ENCODE assay signal across 8 mouse cellular contexts in the genomic region with DNA sequence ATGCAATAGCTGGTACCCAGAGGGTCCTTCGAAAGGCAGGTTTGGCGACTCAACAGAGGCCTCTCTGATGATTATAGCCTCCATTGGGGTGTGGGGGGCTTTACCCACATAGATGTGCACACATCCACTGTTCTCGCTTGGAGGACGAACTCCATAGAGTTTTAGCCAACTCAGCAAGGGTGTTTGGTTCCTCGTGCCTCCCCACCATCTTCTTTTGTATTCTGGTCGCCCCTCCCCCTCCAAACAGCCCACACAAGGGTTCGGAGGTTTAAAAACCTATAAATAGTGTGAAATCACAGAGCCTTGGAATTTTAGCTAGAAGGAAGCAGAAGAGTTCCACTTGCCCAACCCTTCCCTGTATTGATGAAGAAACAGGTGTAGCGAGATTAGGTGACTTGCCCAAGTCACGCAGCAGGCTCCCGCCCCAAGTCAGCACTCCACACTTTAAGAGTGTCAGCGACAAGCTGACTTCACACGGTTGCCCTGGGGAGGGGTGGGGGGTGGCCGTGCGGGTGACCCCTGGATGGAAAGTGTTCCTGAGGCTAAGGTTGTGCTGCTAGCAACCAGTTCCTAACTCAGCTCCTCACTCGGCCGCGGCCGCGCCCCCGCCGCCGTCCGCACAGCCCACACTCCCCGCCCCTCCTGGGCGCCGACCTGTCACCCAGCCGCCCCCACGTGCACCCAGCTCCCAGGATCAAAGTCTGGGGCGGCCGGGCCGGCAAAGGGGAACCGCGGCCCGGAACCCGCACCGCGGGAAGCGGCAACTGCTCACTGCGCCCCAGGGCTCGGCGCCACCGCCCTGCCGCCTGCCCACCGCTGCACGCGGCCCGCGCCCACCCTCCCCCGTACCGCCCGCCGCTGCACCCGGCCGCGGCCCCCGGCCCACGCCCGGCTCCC. TPM values are rescaled to one million over a fixed set of nuclear protein-coding genes. Genes with fewer than 3 reads are reported as not detected.
DNase-seq lines count a peak whose midpoint lies in the region; ATAC-seq and TF ChIP-seq lines count a peak whose summit lies in the region.

No protein-coding gene starts in this region.

- H3K9ac ChIP-seq in heart, adult 2 months (ENCODE audit: low read depth, low read length) = peak overlapping the region; percentile 75
- H3K9ac ChIP-seq in embryonic facial prominence, embryonic 11.5 days (replicated peaks; ENCODE audit: low read length) = peak overlapping the region; percentile 66
- peak overlapping the region; percentile 79 for H3K9ac ChIP-seq in hindbrain, embryonic 16.5 days (ENCODE audit: low read depth, low read length)
- H3K9ac ChIP-seq in liver, embryonic 13.5 days = peak overlapping the region; percentile 83

- H3K4me3 ChIP-seq in heart, adult 2 months = peak overlapping the region; percentile 78
- peak overlapping the region; percentile 92 for H3K4me3 ChIP-seq in embryonic facial prominence, embryonic 11.5 days (ENCODE audit: low read depth, low read length)
- peak overlapping the region; percentile 71 for H3K4me3 ChIP-seq in hindbrain, embryonic 16.5 days (ENCODE audit: low read length)
- peak overlapping the region; percentile 98 for H3K4me3 ChIP-seq in liver, embryonic 13.5 days (replicated peaks)
- peak overlapping the region; percentile 55 for H3K4me3 ChIP-seq in myocyte

- intact Hi-C loops in heart, adult 2 months (cut with DNase I) = loop anchor here (2.0 to 10.0 kb wide), 4 partner anchors 51 to 591 kb away; a partner anchor contains a TSS
- intact Hi-C loops in heart, postnatal 36 days (cut with DNase I) = loop anchor here (2.0 to 5.0 kb wide), 3 partner anchors 51 to 329 kb away; a partner anchor contains a TSS

- peaks cover 21% of the 10 kb centered on the region for H3K36me3 ChIP-seq in heart, adult 2 months (ENCODE audit: control insufficient read depth, insufficient read depth, low read length)
- H3K36me3 ChIP-seq in embryonic facial prominence, embryonic 11.5 days (replicated peaks; ENCODE audit: control insufficient read depth, insufficient read depth, low read depth, low read length) = peaks cover 3% of the 10 kb centered on the region; the same call in 1 of the 2 replicates
- 0 out of 2 replicates have a peak, but pooled peaks cover 2% of the 10 kb centered on the region for H3K36me3 ChIP-seq in hindbrain, embryonic 16.5 days (ENCODE audit: control insufficient read depth, insufficient read depth, low read length)
- peaks cover 26% of the 10 kb centered on the region for H3K36me3 ChIP-seq in liver, embryonic 13.5 days
- peaks cover 5% of the 10 kb centered on the region for H3K36me3 ChIP-seq in myocyte (ENCODE audit: control insufficient read depth, insufficient read depth)

- TF ChIP-seq EP300 in heart, adult 2 months (IDR thresholded peaks at IDR 0.05; ENCODE audit: insufficient read depth, low read depth, low read length) = no peak

- WGBS in heart, adult 2 months = 8% methylated on average over 54 of the region's 58 CpGs
- 3% methylated on average over 47 of the region's 58 CpGs for WGBS in embryonic facial prominence, embryonic 11.5 days
- 4% methylated on average over 46 of the region's 58 CpGs for WGBS in hindbrain, embryonic 16.5 days
- WGBS in liver, embryonic 13.5 days (ENCODE audit: insufficient replicate concordance) = 8% methylated on average over 42 of the region's 58 CpGs

- H3K27ac ChIP-seq in heart, adult 2 months = peak overlapping the region; percentile 76
- no peak overlapping the region for H3K27ac ChIP-seq in embryonic facial prominence, embryonic 11.5 days (replicated peaks; ENCODE audit: low read depth, low read length)
- peak overlapping the region; percentile 63; the same call in 1 of the 2 replicates for H3K27ac ChIP-seq in hindbrain, embryonic 16.5 days (ENCODE audit: low read depth, low read length)
- peak overlapping the region; percentile 85 for H3K27ac ChIP-seq in liver, embryonic 13.5 days

- ATAC-seq in embryonic facial prominence, embryonic 11.5 days (replicated peaks; ENCODE audit: insufficient number of reproducible peaks, low FRiP score, low TSS enrichment, low read depth) = peak; percentile 61
- peak; percentile 73 for ATAC-seq in hindbrain, embryonic 16.5 days
- ATAC-seq in liver, embryonic 13.5 days (ENCODE audit: low read depth) = peak; percentile 66

- peak overlapping the region; percentile 76 for H3ac ChIP-seq in myocyte (ENCODE audit: control insufficient read depth, insufficient read length)

- H3K4me2 ChIP-seq in embryonic facial prominence, embryonic 11.5 days (ENCODE audit: low read depth, low read length) = peak overlapping the region; percentile 91
- H3K4me2 ChIP-seq in hindbrain, embryonic 16.5 days (ENCODE audit: low read length) = peak overlapping the region; percentile 88
- peak overlapping the region; percentile 90 for H3K4me2 ChIP-seq in liver, embryonic 13.5 days
- peak overlapping the region; percentile 55 for H3K4me2 ChIP-seq in myocyte (ENCODE audit: low read depth)

- TF ChIP-seq CTCF in heart, adult 2 months (IDR thresholded peaks at IDR 0.05) = no peak

- peaks cover 11% of the 10 kb centered on the region for H3K4me1 ChIP-seq in heart, adult 2 months (ENCODE audit: control insufficient read depth, insufficient read depth, low read length)
- no peaks in the 10 kb centered on the region for H3K4me1 ChIP-seq in embryonic facial prominence, embryonic 11.5 days (ENCODE audit: control insufficient read depth, insufficient read depth, low read length)
- peaks cover 26% of the 10 kb centered on the region for H3K4me1 ChIP-seq in hindbrain, embryonic 16.5 days (ENCODE audit: control insufficient read depth, insufficient read depth, low read depth, low read length)
- H3K4me1 ChIP-seq in liver, embryonic 13.5 days (replicated peaks) = peaks cover 44% of the 10 kb centered on the region

- H3K79me2 ChIP-seq in heart, adult 2 months (replicated peaks; ENCODE audit: control insufficient read depth, insufficient read depth, low read length) = peaks cover 9% of the 10 kb centered on the region
- peaks cover 12% of the 10 kb centered on the region for H3K79me2 ChIP-seq in myocyte (ENCODE audit: control insufficient read depth, insufficient read depth)

- H3K27me3 ChIP-seq in heart, adult 2 months (ENCODE audit: control insufficient read depth, insufficient read depth, low read length) = no peaks in the 10 kb centered on the region
- H3K27me3 ChIP-seq in embryonic facial prominence, embryonic 11.5 days (ENCODE audit: control insufficient read depth, insufficient read depth, low read length) = no peaks in the 10 kb centered on the region
- H3K27me3 ChIP-seq in hindbrain, embryonic 16.5 days (replicated peaks; ENCODE audit: control insufficient read depth, insufficient read depth, low read length) = no peaks in the 10 kb centered on the region
- 0 out of 2 replicates have a peak, but pooled peaks cover 9% of the 10 kb centered on the region for H3K27me3 ChIP-seq in liver, embryonic 13.5 days
- H3K27me3 ChIP-seq in myocyte (ENCODE audit: control insufficient read depth, insufficient read depth, insufficient read length) = no peaks in the 10 kb centered on the region

- no peaks in the 10 kb centered on the region for H3K9me3 ChIP-seq in embryonic facial prominence, embryonic 11.5 days (replicated peaks; ENCODE audit: control insufficient read depth, low read length)
- no peaks in the 10 kb centered on the region for H3K9me3 ChIP-seq in hindbrain, embryonic 16.5 days (ENCODE audit: control insufficient read depth, low read length)
- no peaks in the 10 kb centered on the region for H3K9me3 ChIP-seq in liver, embryonic 13.5 days (replicated peaks)

- no peak for DNase-seq in heart, adult 2 months
- DNase-seq in heart, postnatal 36 days = no peak
- peak; percentile 74 for DNase-seq in ES-CJ7 (ENCODE audit: low read depth, low spot score)
- no peak for DNase-seq in embryonic facial prominence, embryonic 11.5 days (ENCODE audit: low spot score)
- peak; percentile 64 for DNase-seq in liver, embryonic 13.5 days
- no peak for DNase-seq in retina, embryonic 14.5 days (ENCODE audit: low spot score)

- no peak for TF ChIP-seq POLR2A in heart, adult 2 months (IDR thresholded peaks at IDR 0.05; ENCODE audit: insufficient read depth, low read depth, low read length)
- peak; percentile 61 for TF ChIP-seq POLR2A in myocyte (IDR thresholded peaks at IDR 0.05; ENCODE audit: insufficient read length, low read depth)

TF ChIP-seq in myocyte, 11 proteins besides CTCF, POLR2A, EP300 and RAD21:
- TF ChIP-seq POLR2AphosphoS2 (IDR thresholded peaks at IDR 0.05; ENCODE audit: insufficient read length, low read depth) = peak; percentile 46
- TF ChIP-seq TCF12 (IDR thresholded peaks at IDR 0.05; ENCODE audit: insufficient read depth, poor library complexity, severe bottlenecking) = no peak

RNA-seq across cellular contexts. Expression of a gene that starts 0.7 kb away (rescaled TPM):
- 10 to 100 TPM; 17.1 to 18.6 TPM for total RNA-seq in heart, adult 2 months (2021)
- polyA plus RNA-seq in heart, adult 2 months (2012; rRNA removed) = 5.3 and 11.4 TPM in 2 replicates
- 10 to 100 TPM; 19.7 to 27.2 TPM for total RNA-seq in heart, postnatal 36 days (2021)
- polyA plus RNA-seq in embryonic facial prominence, embryonic 11.5 days (2014; fragmentation: Nextera tagmentation; extraction: Ambion mirVana) = 1.9 and 2.2 TPM in 2 replicates
- 2.0 and 2.2 TPM in 2 replicates for polyA plus RNA-seq in hindbrain, embryonic 16.5 days (2015; fragmentation: Nextera tagmentation; extraction: Ambion mirVana)
- 2.7 and 3.0 TPM in 2 replicates for polyA plus RNA-seq in liver, embryonic 13.5 days (2015; fragmentation: Nextera tagmentation; extraction: Ambion mirVana)
- polyA plus RNA-seq in myocyte (2012; fragmentation: generic; extraction: Trizol) = 3.9 TPM

Comparison
In these comparisons a context has a peak if more than half of its experiments do, and no peak if none do; other contexts are left out.
1. DNase-seq: peak in ES-CJ7 (single experiment) and liver, embryonic 13.5 days (single experiment); none in heart, adult 2 months (0 of 2), heart, postnatal 36 days (0 of 2), embryonic facial prominence, embryonic 11.5 days (single experiment) and retina, embryonic 14.5 days (single experiment).
2. Peak in every context shown above with its lines, with median percentiles within 50 percentile points of each other: H3K4me3 ChIP-seq, H3K9ac ChIP-seq, ATAC-seq and H3K4me2 ChIP-seq.